Mouse (Mus musculus) ES-Bruce4 (cell line): Measurements from ENCODE around the gene Fam214a. TPM values are rescaled to one million over a fixed set of nuclear protein-coding genes. Genes with fewer than 3 reads are reported as not detected.
A peak's percentile ranks its signal among the peaks of the same experiment; 100 is the strongest.

Experiments
- H3K27ac ChIP-seq: 2 replicates; pipeline ENCODE4 v1.5.1; 2012; ENCODE audit warnings: low read length, inconsistent platforms; ENCODE audit not compliant: insufficient read depth
- H3K27me3 ChIP-seq: 2 replicates; pipeline ENCODE4 v1.6.1; 2012; ENCODE audit warnings: mild to moderate bottlenecking, low read length, inconsistent platforms; ENCODE audit not compliant: control insufficient read depth, poor library complexity, insufficient read depth, severe bottlenecking
- H3K36me3 ChIP-seq: 2 replicates; pipeline ENCODE4 v1.6.1; 2012; ENCODE audit warnings: inconsistent platforms, mild to moderate bottlenecking, low read length, moderate library complexity; ENCODE audit not compliant: control insufficient read depth, poor library complexity, insufficient read depth, severe bottlenecking
- H3K4me1 ChIP-seq: one replicate; pipeline ENCODE4 v1.8.1; 2011; ENCODE audit warnings: low read length; ENCODE audit not compliant: control insufficient read depth, insufficient read depth
- H3K4me3 ChIP-seq: 2 replicates; pipeline ENCODE4 v1.5.1; 2011; ENCODE audit warnings: low read depth, mild to moderate bottlenecking, low read length
- H3K9ac ChIP-seq: 2 replicates; pipeline ENCODE4 v1.6.1; 2012; ENCODE audit warnings: low read depth, mild to moderate bottlenecking, inconsistent platforms; ENCODE audit not compliant: poor library complexity, severe bottlenecking
- H3K9me3 ChIP-seq: replicated peaks from 2 replicates; pipeline ENCODE4 v1.6.1; 2012; ENCODE audit warnings: mild to moderate bottlenecking, low read length, inconsistent platforms; ENCODE audit not compliant: control insufficient read depth, poor library complexity, insufficient read depth, severe bottlenecking
- CTCF ChIP-seq: IDR thresholded peaks from one replicate; pipeline ENCODE4 v1.8.1; 2011; ENCODE audit warnings: low read depth, low read length
- EP300 ChIP-seq: IDR thresholded peaks from 2 replicates; pipeline ENCODE4 v1.6.1; 2011; ENCODE audit warnings: low read depth, low read length; ENCODE audit not compliant: insufficient read depth
- POLR2A ChIP-seq: IDR thresholded peaks from one replicate; pipeline ENCODE4 v1.8.1; 2011; ENCODE audit warnings: low read length; ENCODE audit not compliant: insufficient read depth
- polyA plus RNA-seq: library from polyadenylated mRNA; stranded (reverse); fragments of >200 nt; gene quantifications from 2 replicates; pipeline ENCODE4 v1.2.4, GENCODE M21; 2011; ENCODE audit warnings: low read depth; ENCODE audit not compliant: missing spikeins, insufficient read depth, insufficient read length

The Fam214a gene
- polyA plus RNA-seq, 1 experiment = 9.8 TPM

GRCm38 (mm10) chr9:74988893-74989460 lies 36.3 kb downstream of the Fam214a start:
- H3K4me1 ChIP-seq = no peaks in the 10 kb centered on the region
- H3K27me3 ChIP-seq = no peaks in the 10 kb centered on the region
- no peak overlapping the region for H3K9ac ChIP-seq
- H3K9me3 ChIP-seq = no peaks in the 10 kb centered on the region
- no peak for TF ChIP-seq EP300
- TF ChIP-seq CTCF = no peak
- no peak for TF ChIP-seq POLR2A
- H3K4me3 ChIP-seq = no peak overlapping the region
- no peaks in the 10 kb centered on the region for H3K36me3 ChIP-seq
- no peak overlapping the region for H3K27ac ChIP-seq

DNA sequence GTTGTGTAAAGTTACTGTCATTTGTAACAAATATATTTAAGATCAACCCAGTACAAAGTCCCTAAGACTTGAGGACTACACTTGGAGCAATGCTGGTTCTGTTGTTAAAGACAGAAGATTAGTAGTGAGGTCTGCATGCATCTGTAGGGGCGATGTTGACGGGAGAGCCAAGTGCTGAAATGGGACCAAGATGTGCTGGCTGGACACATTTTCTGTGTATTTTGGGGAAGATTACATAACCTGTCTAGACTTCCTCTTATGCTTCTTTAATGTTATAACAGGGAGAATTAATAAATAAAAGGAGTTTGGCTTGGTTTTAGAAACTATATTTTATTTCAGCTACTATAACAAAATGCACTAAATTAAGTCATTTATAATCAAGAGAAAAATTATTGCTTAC lies 37.3 kb downstream of the Fam214a start:
- H3K27ac ChIP-seq = no peak overlapping the region
- H3K27me3 ChIP-seq = no peaks in the 10 kb centered on the region

DNA sequence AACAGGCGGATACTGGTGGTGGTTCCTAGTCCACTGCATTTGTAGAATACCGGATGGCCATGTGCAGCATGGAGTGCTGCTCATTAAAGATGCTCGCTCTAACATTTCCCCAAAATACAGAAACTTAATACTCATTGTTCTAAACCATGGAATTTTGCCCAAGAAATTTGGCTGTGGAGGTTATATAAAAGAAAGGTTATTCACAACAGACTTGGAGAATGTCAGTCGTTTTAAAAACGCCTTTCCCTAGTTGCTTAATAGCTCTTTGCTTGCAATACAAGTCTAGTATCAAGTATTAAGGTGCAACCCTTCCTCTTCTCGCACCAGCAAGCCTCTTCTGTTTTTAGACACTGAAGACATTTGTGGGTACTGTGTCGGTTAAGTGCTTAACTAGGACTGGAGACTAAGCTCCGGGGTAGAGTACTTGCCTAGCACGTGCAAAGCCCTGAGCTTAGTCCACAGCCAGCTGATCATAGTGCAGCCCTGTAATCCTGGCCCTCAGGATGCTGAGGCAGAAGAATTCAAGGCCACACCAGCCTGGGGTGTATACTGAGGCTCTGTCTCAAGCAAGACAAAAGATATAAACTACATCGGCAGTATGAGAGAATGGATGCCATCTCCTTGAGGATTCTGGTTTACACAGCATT lies 42.0 kb downstream of the Fam214a start:
- Histone ChIP-seq H3K27me3 (no peaks in the 10 kb centered on the region), H3K4me1 (peaks cover 3% of the 10 kb centered on the region), H3K9me3 (no peaks in the 10 kb centered on the region), H3K27ac (no peak overlapping the region), H3K36me3 (no peaks in the 10 kb centered on the region), H3K4me3 (no peak overlapping the region), H3K9ac (no peak overlapping the region)
- no peak for TF ChIP-seq EP300
- TF ChIP-seq CTCF = no peak

More for the DNA sequence above, 37.3 kb downstream of the Fam214a start:
- no peaks in the 10 kb centered on the region for H3K9me3 ChIP-seq
- H3K4me3 ChIP-seq = no peak overlapping the region
- H3K4me1 ChIP-seq = no peaks in the 10 kb centered on the region
- H3K36me3 ChIP-seq = no peaks in the 10 kb centered on the region
- TF ChIP-seq EP300 (no peak), CTCF (no peak), POLR2A (no peak)
- no peak overlapping the region for H3K9ac ChIP-seq

GRCm38 (mm10) chr9:74996349-74996748 lies 43.7 kb downstream of the Fam214a start:
- no peaks in the 10 kb centered on the region for H3K9me3 ChIP-seq
- H3K4me3 ChIP-seq = no peak overlapping the region
- no peaks in the 10 kb centered on the region for H3K27me3 ChIP-seq
- H3K36me3 ChIP-seq = no peaks in the 10 kb centered on the region
- H3K4me1 ChIP-seq = peaks cover 3% of the 10 kb centered on the region
- no peak overlapping the region for H3K9ac ChIP-seq
- TF ChIP-seq POLR2A = no peak
- TF ChIP-seq CTCF = no peak
- no peak for TF ChIP-seq EP300
- 0 out of 2 replicates have a peak overlapping the region, but pooled peaks have one; percentile 1 for H3K27ac ChIP-seq

- H3K27me3 ChIP-seq = no peaks in the 10 kb centered on the region
- H3K27ac ChIP-seq = peak overlapping the region; percentile 91
- H3K9ac ChIP-seq = no peak overlapping the region
- peaks cover 3% of the 10 kb centered on the region for H3K4me1 ChIP-seq
- H3K4me3 ChIP-seq = no peak overlapping the region
- no peaks in the 10 kb centered on the region for H3K9me3 ChIP-seq
- H3K36me3 ChIP-seq = no peaks in the 10 kb centered on the region
- TF ChIP-seq POLR2A (no peak), EP300 (0 out of 2 replicates have a peak, but pooled peaks have one; percentile 9)
Observed at GRCm38 (mm10) chr9:74997976-74998375, 45.3 kb downstream of the Fam214a start.

DNA sequence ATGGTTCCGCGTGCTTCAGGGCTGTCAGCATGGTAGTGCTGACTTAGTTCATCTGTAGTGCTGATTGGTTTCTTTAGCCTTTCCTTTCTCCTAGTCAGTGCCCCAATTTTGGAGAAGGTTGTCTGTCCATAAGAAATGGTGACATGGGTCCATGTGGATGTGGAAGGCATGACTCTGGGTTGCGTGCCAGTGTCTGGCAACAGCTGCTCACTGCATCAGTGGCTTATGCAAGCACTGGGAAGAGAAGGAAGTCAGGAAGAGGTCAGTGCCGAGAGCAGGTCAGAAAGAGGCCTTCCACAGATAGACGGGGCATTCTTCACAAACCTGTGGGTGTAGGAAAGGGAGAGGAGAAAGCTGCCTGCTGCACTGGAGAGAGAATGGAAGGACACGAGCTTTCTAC lies 48.3 kb downstream of the Fam214a start:
- Histone ChIP-seq H3K27ac (no peak overlapping the region), H3K4me3 (no peak overlapping the region), H3K36me3 (no peaks in the 10 kb centered on the region), H3K4me1 (peaks cover 3% of the 10 kb centered on the region), H3K9me3 (no peaks in the 10 kb centered on the region), H3K27me3 (no peaks in the 10 kb centered on the region), H3K9ac (no peak overlapping the region)
- no peak for TF ChIP-seq POLR2A
- no peak for TF ChIP-seq CTCF
- TF ChIP-seq EP300 = no peak
